Mouse (Mus musculus): ENCODE measurements around the gene Fkbp9. TPM values are rescaled to one million over a fixed set of nuclear protein-coding genes. Genes with fewer than 3 reads are reported as not detected.
A peak's percentile ranks its signal among the peaks of the same experiment; 100 is the strongest.

The Fkbp9 gene
- polyA plus RNA-seq, 1 experiment from 2014 or later, result 104 TPM

DNA sequence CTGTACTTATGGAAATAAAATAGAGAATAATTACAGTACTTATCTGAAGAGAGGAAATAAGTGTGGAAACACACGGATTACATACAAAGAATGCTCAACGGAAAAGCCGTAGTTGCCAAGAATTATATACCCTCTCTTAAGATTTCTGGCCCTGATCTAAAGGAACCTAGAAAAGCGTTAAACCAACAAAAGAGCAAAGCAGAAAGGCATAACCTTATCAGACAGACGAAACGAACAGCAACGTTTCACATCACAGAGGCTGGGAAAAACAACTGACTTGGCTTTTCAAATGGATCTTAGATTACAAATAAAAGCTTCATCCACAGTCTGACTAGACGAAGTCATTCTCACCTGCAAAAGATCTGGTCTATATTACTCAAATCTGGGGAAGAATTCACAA is 35.6 kb upstream of the Fkbp9 start:
- peak overlapping the region; percentile 92 for H3K4me3 ChIP-seq (replicated peaks; ENCODE audit: low read depth, low read length)
- peak overlapping the region; percentile 72 for H3K4me2 ChIP-seq (ENCODE audit: low read length)
- H3K36me3 ChIP-seq (ENCODE audit: insufficient read depth, low read length), result no peaks in the 10 kb centered on the region
- H3K9me3 ChIP-seq (replicated peaks; ENCODE audit: low read length), result no peaks in the 10 kb centered on the region
- ATAC-seq (replicated peaks; ENCODE audit: low FRiP score, low read depth) (no peak), DNase-seq (ENCODE audit: low spot score) (peak; percentile 16)
- 3% methylated on average over 8 of the region's 8 CpGs for WGBS
- peaks cover 13% of the 10 kb centered on the region for H3K4me1 ChIP-seq (replicated peaks; ENCODE audit: insufficient read depth, low read length)
- H3K27ac ChIP-seq, result peak overlapping the region; percentile 99
- H3K27me3 ChIP-seq (ENCODE audit: insufficient read depth, low read length), result no peaks in the 10 kb centered on the region
- H3K9ac ChIP-seq (ENCODE audit: low read depth, low read length), result peak overlapping the region; percentile 97
- no peak for TF ChIP-seq CTCF (IDR thresholded peaks at IDR 0.05; ENCODE audit: low read depth)

DNA sequence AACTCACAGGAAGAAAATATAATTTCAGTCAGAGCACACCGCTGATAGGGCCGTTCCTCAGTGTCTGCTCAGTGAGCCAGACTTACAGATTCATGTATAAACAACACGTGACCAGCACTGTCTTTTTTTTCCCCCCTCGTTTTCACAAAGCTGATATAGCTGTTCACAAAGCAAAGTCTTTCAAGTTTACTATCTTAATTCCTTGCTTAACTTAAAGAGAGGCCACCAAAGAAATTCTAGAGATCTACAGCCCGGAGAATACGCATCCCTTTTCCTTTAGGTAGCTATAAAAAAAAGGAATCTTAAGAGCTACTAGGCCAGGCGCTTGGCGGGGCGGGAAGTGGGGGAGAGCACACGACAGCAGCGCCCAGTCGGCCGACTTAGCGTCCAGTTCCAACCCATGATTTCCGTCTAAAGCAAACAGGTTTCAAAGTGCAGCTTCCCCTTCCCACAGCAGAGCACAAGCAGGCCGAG is 35.2 kb upstream of the Fkbp9 start:
- H3K4me2 ChIP-seq (ENCODE audit: low read length), result peak overlapping the region; percentile 72
- H3K4me1 ChIP-seq (replicated peaks; ENCODE audit: insufficient read depth, low read length), result peaks cover 13% of the 10 kb centered on the region
- H3K9ac ChIP-seq (ENCODE audit: low read depth, low read length), result peak overlapping the region; percentile 97
- no peaks in the 10 kb centered on the region for H3K27me3 ChIP-seq (ENCODE audit: insufficient read depth, low read length)
- H3K9me3 ChIP-seq (replicated peaks; ENCODE audit: low read length), result no peaks in the 10 kb centered on the region
- peak; percentile 81 for DNase-seq (ENCODE audit: low spot score)
- no peaks in the 10 kb centered on the region for H3K36me3 ChIP-seq (ENCODE audit: insufficient read depth, low read length)
- peak overlapping the region; percentile 92 for H3K4me3 ChIP-seq (replicated peaks; ENCODE audit: low read depth, low read length)
- peak overlapping the region; percentile 99 for H3K27ac ChIP-seq
- under 1% methylated on average over 16 of the region's 16 CpGs for WGBS
- no peak; the same call in 1 of the 2 replicates for ATAC-seq (replicated peaks; ENCODE audit: low FRiP score, low read depth)
- no peak for TF ChIP-seq CTCF (IDR thresholded peaks at IDR 0.05; ENCODE audit: low read depth)

DNA sequence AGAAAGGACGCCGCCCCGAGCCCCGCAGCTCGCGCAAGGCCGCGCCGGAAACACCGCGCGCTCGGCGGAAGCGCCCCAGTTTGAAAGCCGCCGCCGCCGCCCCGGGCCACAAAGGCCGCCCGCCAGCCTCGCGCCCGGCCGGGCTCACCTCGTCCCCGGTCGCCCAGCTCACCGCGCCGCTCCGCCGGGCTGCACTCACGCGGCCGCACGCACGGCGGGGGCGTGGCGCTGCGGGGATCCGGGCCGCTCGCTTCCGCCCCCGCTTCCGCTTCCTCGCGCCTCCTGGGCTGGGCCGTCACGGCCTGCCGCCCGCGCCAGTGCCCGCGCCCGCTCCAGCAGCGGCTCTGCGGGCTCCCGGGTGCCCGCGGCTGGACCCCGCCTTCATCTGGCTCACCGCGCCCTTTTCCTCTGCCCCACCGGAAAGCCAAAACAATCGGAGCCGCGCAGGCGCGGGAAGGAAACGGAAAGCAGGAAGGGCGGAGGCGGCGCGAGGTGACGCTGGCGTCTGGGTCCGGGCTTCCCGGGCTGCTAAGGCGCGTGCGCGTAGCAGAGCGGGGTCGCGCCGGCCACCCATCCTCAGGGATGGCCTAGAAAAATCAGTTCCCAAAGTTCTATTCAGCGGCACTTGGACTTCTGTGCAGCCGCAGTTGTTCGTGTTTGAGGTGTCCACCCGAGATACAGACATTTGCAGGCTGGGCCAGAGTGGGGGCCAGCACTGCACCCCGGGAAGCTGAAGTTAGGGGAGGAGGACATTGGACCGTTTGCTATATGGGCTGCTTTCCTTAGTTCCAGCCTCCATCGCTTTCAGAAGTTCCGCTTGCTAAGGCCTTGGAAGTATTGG is 34.3 kb upstream of the Fkbp9 start, which contains the start of gene Kbtbd2:
Gene Kbtbd2, minus strand, starts transcription at position 503 of the 841 bp plus-strand sequence.
- under 1% methylated on average over 97 of the region's 98 CpGs for WGBS
- no peaks in the 10 kb centered on the region for H3K9me3 ChIP-seq (replicated peaks; ENCODE audit: low read length)
- no peak for TF ChIP-seq CTCF (IDR thresholded peaks at IDR 0.05; ENCODE audit: low read depth)
- H3K9ac ChIP-seq (ENCODE audit: low read depth, low read length), result peak within 1 kb of the TSS; percentile 97
- no peaks in the 10 kb centered on the region for H3K36me3 ChIP-seq (ENCODE audit: insufficient read depth, low read length)
- no peaks in the 10 kb centered on the region for H3K27me3 ChIP-seq (ENCODE audit: insufficient read depth, low read length)
- H3K27ac ChIP-seq, result peak within 1 kb of the TSS; percentile 99
- peak within 1 kb of the TSS; percentile 92 for H3K4me3 ChIP-seq (replicated peaks; ENCODE audit: low read depth, low read length)
- ATAC-seq (replicated peaks; ENCODE audit: low FRiP score, low read depth) (peak; percentile 96), DNase-seq (ENCODE audit: low spot score) (peak; percentile 98)
- H3K4me1 ChIP-seq (replicated peaks; ENCODE audit: insufficient read depth, low read length), result peaks cover 13% of the 10 kb centered on the region
- H3K4me2 ChIP-seq (ENCODE audit: low read length), result peak within 1 kb of the TSS; percentile 72

DNA sequence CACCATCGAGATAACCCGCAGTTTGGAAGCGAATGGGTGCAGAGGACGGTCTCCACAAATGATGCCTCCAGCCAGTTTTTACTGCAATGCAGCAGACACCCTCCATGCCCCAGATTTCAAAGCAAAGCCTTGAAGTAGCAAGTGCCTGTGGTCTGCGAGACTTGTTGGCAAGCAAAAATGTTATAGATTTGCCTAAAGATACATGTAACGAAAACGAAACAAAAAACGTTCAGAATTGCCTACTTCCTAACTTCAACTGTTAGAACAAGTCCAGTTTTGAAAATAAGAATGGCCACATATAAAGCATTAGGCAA is 33.8 kb upstream of the Fkbp9 start:
- no peaks in the 10 kb centered on the region for H3K27me3 ChIP-seq (ENCODE audit: insufficient read depth, low read length)
- no peaks in the 10 kb centered on the region for H3K9me3 ChIP-seq (replicated peaks; ENCODE audit: low read length)
- no peaks in the 10 kb centered on the region for H3K36me3 ChIP-seq (ENCODE audit: insufficient read depth, low read length)
- H3K27ac ChIP-seq, result peak overlapping the region; percentile 99
- DNase-seq (ENCODE audit: low spot score) (no peak), ATAC-seq (replicated peaks; ENCODE audit: low FRiP score, low read depth) (no peak)
- peak overlapping the region; percentile 72 for H3K4me2 ChIP-seq (ENCODE audit: low read length)
- peak overlapping the region; percentile 97 for H3K9ac ChIP-seq (ENCODE audit: low read depth, low read length)
- peaks cover 13% of the 10 kb centered on the region for H3K4me1 ChIP-seq (replicated peaks; ENCODE audit: insufficient read depth, low read length)
- peak overlapping the region; percentile 92 for H3K4me3 ChIP-seq (replicated peaks; ENCODE audit: low read depth, low read length)
- 12% methylated on average over 8 of the region's 8 CpGs for WGBS
- no peak for TF ChIP-seq CTCF (IDR thresholded peaks at IDR 0.05; ENCODE audit: low read depth)

DNA sequence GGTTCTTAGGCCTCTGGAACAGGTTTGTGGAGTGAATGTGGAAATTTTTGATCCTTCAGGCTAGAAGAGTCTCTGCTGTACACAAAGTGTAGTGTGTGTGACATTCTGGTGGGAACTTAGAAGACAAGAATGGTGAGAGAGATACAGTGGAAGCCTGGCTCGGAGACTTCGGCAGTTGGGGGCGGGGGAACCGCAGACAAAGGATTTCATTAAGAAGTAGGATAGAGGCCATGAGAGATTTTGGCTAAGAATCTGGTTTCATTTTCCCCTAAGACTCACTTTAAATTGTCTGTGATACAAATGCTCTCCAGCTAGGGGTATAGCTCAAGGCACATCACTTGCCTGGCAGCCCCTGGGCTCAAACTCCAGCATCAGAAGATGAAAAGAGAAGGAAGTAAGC is 26.8 kb upstream of the Fkbp9 start:
- ATAC-seq (replicated peaks; ENCODE audit: low FRiP score, low read depth) (no peak), DNase-seq (ENCODE audit: low spot score) (no peak)
- Histone ChIP-seq H3K9ac (ENCODE audit: low read depth, low read length) (no peak overlapping the region), H3K4me2 (ENCODE audit: low read length) (no peak overlapping the region), H3K4me1 (replicated peaks; ENCODE audit: insufficient read depth, low read length) (no peaks in the 10 kb centered on the region), H3K9me3 (replicated peaks; ENCODE audit: low read length) (no peaks in the 10 kb centered on the region), H3K27me3 (ENCODE audit: insufficient read depth, low read length) (no peaks in the 10 kb centered on the region), H3K4me3 (replicated peaks; ENCODE audit: low read depth, low read length) (no peak overlapping the region), H3K36me3 (ENCODE audit: insufficient read depth, low read length) (no peaks in the 10 kb centered on the region), H3K27ac (no peak overlapping the region)
- TF ChIP-seq CTCF (IDR thresholded peaks at IDR 0.05; ENCODE audit: low read depth), result no peak
- 92% methylated on average over 4 of the region's 4 CpGs for WGBS

DNA sequence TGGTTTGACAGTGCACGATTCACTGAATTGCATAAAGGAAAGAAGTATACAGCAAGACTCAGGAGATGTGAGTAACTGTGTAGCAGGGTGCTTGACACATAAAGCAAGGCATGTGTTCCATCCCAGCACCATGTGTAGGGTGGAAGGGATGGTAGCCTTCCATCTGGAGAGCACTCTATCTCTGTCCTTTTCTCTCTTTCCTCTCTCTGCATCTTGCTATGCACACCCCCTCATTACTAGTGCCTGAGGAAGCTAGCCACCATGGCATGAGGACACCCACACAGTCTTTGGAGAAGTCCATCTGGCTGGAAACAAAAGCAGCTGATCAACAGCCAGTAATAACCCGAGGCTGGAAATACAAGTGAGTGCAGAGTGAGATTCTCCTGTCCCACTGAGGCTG is 25.7 kb upstream of the Fkbp9 start:
- H3K27me3 ChIP-seq (ENCODE audit: insufficient read depth, low read length), result no peaks in the 10 kb centered on the region
- H3K9me3 ChIP-seq (replicated peaks; ENCODE audit: low read length), result no peaks in the 10 kb centered on the region
- no peak overlapping the region for H3K4me3 ChIP-seq (replicated peaks; ENCODE audit: low read depth, low read length)
- H3K4me2 ChIP-seq (ENCODE audit: low read length), result no peak overlapping the region
- H3K4me1 ChIP-seq (replicated peaks; ENCODE audit: insufficient read depth, low read length), result no peaks in the 10 kb centered on the region
- no peak for TF ChIP-seq CTCF (IDR thresholded peaks at IDR 0.05; ENCODE audit: low read depth)
- H3K36me3 ChIP-seq (ENCODE audit: insufficient read depth, low read length), result no peaks in the 10 kb centered on the region
- WGBS, result 70% methylated on average over 2 of the region's 2 CpGs
- H3K9ac ChIP-seq (ENCODE audit: low read depth, low read length), result no peak overlapping the region
- no peak overlapping the region for H3K27ac ChIP-seq
- ATAC-seq (replicated peaks; ENCODE audit: low FRiP score, low read depth) (no peak), DNase-seq (ENCODE audit: low spot score) (no peak)
